Mouse (Mus musculus) liver, adult 2 months (tissue): ENCODE data around the gene Gm3285.

ENCODE experiments used
- CTCF ChIP-seq: fragments of 200-500 bp; IDR thresholded peaks from 2 replicates; pipeline ENCODE4 v1.5.1; 2011; ENCODE audit warnings: low read depth, low read length, control low read depth
- POLR2A ChIP-seq: fragments of 200-500 bp; IDR thresholded peaks from 2 replicates; pipeline ENCODE4 v1.6.1; 2011; ENCODE audit warnings: low read length, control low read depth; ENCODE audit not compliant: insufficient read depth; ENCODE audit errors: extremely low read depth

DNA sequence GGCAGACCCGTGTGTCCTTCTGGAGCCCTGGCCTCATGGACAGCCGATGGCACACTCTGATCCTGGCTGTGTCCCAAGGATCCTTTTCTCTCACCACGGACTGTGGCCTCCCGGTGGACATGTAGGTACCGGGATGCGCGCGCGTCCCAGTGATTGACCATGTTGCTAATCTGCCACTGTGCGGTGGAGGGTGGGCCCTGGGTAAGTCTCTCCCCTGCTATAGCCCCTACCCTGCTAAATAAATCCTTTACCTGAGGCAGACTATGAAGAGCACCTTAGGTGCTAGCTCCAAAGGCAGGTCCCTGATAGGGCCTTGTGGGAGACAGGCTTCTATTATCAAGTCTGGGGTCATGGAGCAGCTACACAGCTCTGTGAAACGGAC, 3.0 kb downstream of the Gm3285 start:
- TF ChIP-seq CTCF (no peak), POLR2A (no peak)
